16 mouse cellular contexts compared by ENCODE assay signal in the genomic region with DNA sequence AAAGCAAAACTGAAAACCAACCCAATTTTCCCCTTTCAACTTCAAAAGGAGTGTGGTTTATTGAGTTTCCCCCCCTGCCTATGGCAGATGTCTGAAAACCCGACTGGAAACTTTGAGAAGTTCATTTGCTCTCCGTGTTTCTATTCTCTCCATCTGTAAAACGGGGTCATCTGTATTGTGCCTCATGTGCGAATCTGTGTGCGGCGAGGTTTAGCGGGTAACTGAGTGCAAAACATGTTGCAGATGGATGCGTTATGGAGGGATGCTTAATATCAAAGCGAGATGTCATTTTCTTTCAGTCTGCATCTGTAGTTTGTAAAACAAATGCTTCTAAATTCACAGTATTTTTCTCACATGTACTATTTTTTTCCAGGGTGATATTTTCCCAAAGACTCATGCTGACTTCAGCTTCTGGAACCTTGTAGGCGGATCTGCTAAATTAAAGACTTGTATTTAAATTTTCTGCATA.
A peak's percentile ranks its signal among the peaks of the same experiment; 100 is the strongest.
DNase-seq lines count a peak whose midpoint lies in the region; ATAC-seq and TF ChIP-seq lines count a peak whose summit lies in the region.
"Had no signal": no experiment of that assay in that cellular context is flagged by ENCODE, and none has a peak within 500 bp of the region (broad histone marks: within the 10 kb centered on the region; RNA-seq: fewer than 3 reads in every experiment).

No protein-coding gene starts in this region.

- peak; percentile 75 for ATAC-seq in forebrain, postnatal 0 days
- ATAC-seq in forebrain, embryonic 11.5 days (replicated peaks; ENCODE audit: low FRiP score), result no peak
- no peak for ATAC-seq in granulocyte monocyte progenitor cell, adult 5-6 weeks (replicated peaks; ENCODE audit: poor library complexity, severe bottlenecking)
- ATAC-seq: intestine, postnatal 0 days; liver, postnatal 0 days had no signal

- no peak for TF ChIP-seq CTCF in forebrain, postnatal 0 days (IDR thresholded peaks at IDR 0.05; ENCODE audit: low read depth)

- WGBS in forebrain, postnatal 0 days, result 59% methylated on average over 10 of the region's 10 CpGs
- 84% methylated on average over 10 of the region's 10 CpGs for WGBS in forebrain, embryonic 11.5 days

- H3K4me2 ChIP-seq in forebrain, postnatal 0 days (ENCODE audit: low read depth), result no peak overlapping the region
- no peak overlapping the region for H3K4me2 ChIP-seq in forebrain, embryonic 11.5 days (ENCODE audit: low read depth, low read length, severe bottlenecking)
- H3K4me2 ChIP-seq: heart, embryonic 12.5 days; midbrain, embryonic 12.5 days had no signal

- H3K4me3 ChIP-seq in forebrain, postnatal 0 days (ENCODE audit: low read depth, low read length), result no peak overlapping the region
- H3K4me3 ChIP-seq in forebrain, embryonic 11.5 days (ENCODE audit: low read depth, low read length), result no peak overlapping the region
- H3K4me3 ChIP-seq: erythroblast, embryonic 14.5 days; heart, embryonic 12.5 days; midbrain, embryonic 12.5 days had no signal

- no peak overlapping the region for H3K9ac ChIP-seq in forebrain, postnatal 0 days
- no peak overlapping the region for H3K9ac ChIP-seq in forebrain, embryonic 11.5 days (ENCODE audit: low read length)
- H3K9ac ChIP-seq: heart, embryonic 12.5 days; liver, postnatal 0 days; midbrain, embryonic 12.5 days had no signal

- no peaks in the 10 kb centered on the region for H3K4me1 ChIP-seq in forebrain, postnatal 0 days (ENCODE audit: insufficient read depth)
- H3K4me1 ChIP-seq in forebrain, embryonic 11.5 days (replicated peaks; ENCODE audit: control insufficient read depth, insufficient read depth, low read length), result no peaks in the 10 kb centered on the region
- H3K4me1 ChIP-seq: midbrain, embryonic 12.5 days had no signal

- H3K9me3 ChIP-seq in forebrain, postnatal 0 days (ENCODE audit: low read length), result no peaks in the 10 kb centered on the region
- H3K9me3 ChIP-seq in forebrain, embryonic 11.5 days (ENCODE audit: control insufficient read depth, low read length), result no peaks in the 10 kb centered on the region
- H3K9me3 ChIP-seq: heart, embryonic 12.5 days; midbrain, embryonic 12.5 days had no signal

- no peaks in the 10 kb centered on the region for H3K36me3 ChIP-seq in forebrain, postnatal 0 days (ENCODE audit: insufficient read depth)
- no peaks in the 10 kb centered on the region for H3K36me3 ChIP-seq in forebrain, embryonic 11.5 days (ENCODE audit: control insufficient read depth, insufficient read depth, low read length)
- H3K36me3 ChIP-seq: heart, embryonic 12.5 days; midbrain, embryonic 12.5 days had no signal

- DNase-seq in forebrain, postnatal 0 days, result peak; percentile 52
- no peak for DNase-seq in forebrain, embryonic 11.5 days (ENCODE audit: low spot score)
- peak; percentile 28 for DNase-seq in brain, embryonic 18.5 days (ENCODE audit: low read depth, low spot score)
- DNase-seq in layer of hippocampus, adult 9-11 months, result peak; percentile 48
- DNase-seq in right cerebral cortex, postnatal 14 days, result peak; percentile 8
- no peak for DNase-seq in kidney, adult 9 months
- DNase-seq in thymus, adult 18-20 months, result no peak
- DNase-seq: cerebellum, adult 18-20 months; kidney, postnatal 25 days; liver, postnatal 0 days; lung, postnatal 36 days had no signal

- no peak overlapping the region for H3K27ac ChIP-seq in forebrain, postnatal 0 days (ENCODE audit: low read depth, low read length)
- H3K27ac ChIP-seq in forebrain, embryonic 11.5 days (ENCODE audit: low read depth, low read length), result no peak overlapping the region
- H3K27ac ChIP-seq: midbrain, embryonic 12.5 days had no signal

- no peaks in the 10 kb centered on the region for H3K27me3 ChIP-seq in forebrain, postnatal 0 days (ENCODE audit: insufficient read depth, low read length)
- H3K27me3 ChIP-seq in forebrain, embryonic 11.5 days (ENCODE audit: control insufficient read depth, insufficient read depth, low read length), result no peaks in the 10 kb centered on the region
- H3K27me3 ChIP-seq: heart, embryonic 12.5 days; midbrain, embryonic 12.5 days had no signal

Comparison
In these comparisons a context has a peak if more than half of its experiments do, and no peak if none do; other contexts are left out.
1. DNase-seq: peak in forebrain, postnatal 0 days (single experiment), brain, embryonic 18.5 days (single experiment), layer of hippocampus, adult 9-11 months (single experiment) and right cerebral cortex, postnatal 14 days (single experiment); none in forebrain, embryonic 11.5 days (single experiment), kidney, adult 9 months (single experiment) and thymus, adult 18-20 months (0 of 2).